Mouse (Mus musculus) olfactory bulb, adult 2 months (tissue): ENCODE data around the gene Rlf.

Experiments
- CTCF ChIP-seq: fragments of 200-500 bp; IDR thresholded peaks from 2 replicates; pipeline ENCODE4 v1.5.1; 2012; ENCODE audit warnings: low read depth, mild to moderate bottlenecking, low read length, moderate library complexity; ENCODE audit not compliant: insufficient read depth
- POLR2A ChIP-seq: fragments of 200-500 bp; IDR thresholded peaks from 2 replicates; pipeline ENCODE4 v1.6.1; 2012; ENCODE audit warnings: mild to moderate bottlenecking, low read depth, low read length, moderate library complexity; ENCODE audit not compliant: insufficient read depth

- TF ChIP-seq POLR2A (no peak), CTCF (no peak)
Measured at GRCm38 (mm10) chr4:121196995-121197394, 17.9 kb downstream of the Rlf start.
